In the genomic region with DNA sequence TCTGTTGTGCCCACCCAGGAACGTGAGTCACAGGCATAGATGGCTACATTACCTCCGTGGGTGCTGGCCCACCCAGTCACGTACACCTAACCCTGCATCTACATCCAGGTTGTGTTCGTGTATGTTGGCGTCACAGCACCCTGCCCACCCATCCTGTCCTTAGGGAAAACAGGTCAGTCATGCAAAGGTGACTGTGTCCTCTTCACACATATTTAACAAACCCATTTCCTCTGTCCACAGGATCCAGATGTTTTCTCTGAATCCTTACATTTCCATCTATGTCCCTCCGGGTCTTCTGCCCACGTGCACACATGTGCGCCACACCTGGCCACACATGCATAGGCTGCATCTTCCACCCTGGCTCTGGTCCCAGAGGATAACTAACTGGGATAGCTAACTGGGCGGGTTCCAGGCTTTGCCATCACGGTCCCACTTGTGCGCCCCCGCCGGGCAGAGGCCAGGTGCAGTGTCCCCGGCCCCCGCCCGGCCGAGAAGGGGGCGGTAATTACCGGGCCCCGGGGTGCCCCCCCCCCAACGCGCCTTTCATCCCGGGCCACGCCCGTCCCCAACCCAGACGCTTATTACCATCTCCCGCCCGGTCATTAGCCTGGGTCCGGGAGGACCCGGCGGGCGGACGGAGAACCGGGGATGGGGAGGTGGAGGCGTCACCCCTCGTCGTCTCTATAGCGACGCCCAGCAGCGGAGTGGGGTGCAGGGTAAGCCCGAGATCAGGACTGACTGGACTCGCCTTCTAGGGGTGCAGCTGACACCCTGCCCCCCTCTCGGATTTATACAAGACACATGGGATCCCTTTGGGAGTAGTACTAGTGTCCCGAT, we compare ENCODE assay signal across 7 mouse cellular contexts. TPM values are rescaled to one million over a fixed set of nuclear protein-coding genes. Genes with fewer than 3 reads are reported as not detected.
A peak's percentile ranks its signal among the peaks of the same experiment; 100 is the strongest.
DNase-seq lines count a peak whose midpoint lies in the region; ATAC-seq and TF ChIP-seq lines count a peak whose summit lies in the region.

No protein-coding gene starts in this region.

- H3K9ac ChIP-seq in embryonic facial prominence, embryonic 14.5 days (ENCODE audit: low read depth, low read length): peak overlapping the region; percentile 56
- peak overlapping the region; percentile 60 for H3K9ac ChIP-seq in hindbrain, embryonic 15.5 days
- H3K9ac ChIP-seq in liver, embryonic 12.5 days: peak overlapping the region; percentile 61
- H3K9ac ChIP-seq in stomach, embryonic 15.5 days: peak overlapping the region; percentile 16; the same call in 1 of the 2 replicates

- TF ChIP-seq CTCF in C2C12 (IDR thresholded peaks at IDR 0.05; ENCODE audit: control insufficient read depth, insufficient read depth, insufficient read length) (no peak), E14TG2a.4 (conservative IDR thresholded peaks at IDR 0.05; ENCODE audit: low read length) (no peak)

- no peaks in the 10 kb centered on the region for H3K27me3 ChIP-seq in C2C12 (ENCODE audit: control insufficient read depth, insufficient read depth, insufficient read length)
- no peaks in the 10 kb centered on the region for H3K27me3 ChIP-seq in E14TG2a.4 (ENCODE audit: insufficient read depth, low read length)
- H3K27me3 ChIP-seq in embryonic facial prominence, embryonic 14.5 days (replicated peaks; ENCODE audit: control insufficient read depth, insufficient read depth, low read length): no peaks in the 10 kb centered on the region
- no peaks in the 10 kb centered on the region for H3K27me3 ChIP-seq in hindbrain, embryonic 15.5 days
- H3K27me3 ChIP-seq in liver, embryonic 12.5 days (replicated peaks): 0 out of 2 replicates have a peak, but pooled peaks cover 10% of the 10 kb centered on the region
- no peaks in the 10 kb centered on the region for H3K27me3 ChIP-seq in stomach, embryonic 15.5 days (replicated peaks)

- no peaks in the 10 kb centered on the region for H3K9me3 ChIP-seq in E14TG2a.4 (ENCODE audit: low read length)
- no peaks in the 10 kb centered on the region for H3K9me3 ChIP-seq in embryonic facial prominence, embryonic 14.5 days (ENCODE audit: control insufficient read depth, low read length)
- H3K9me3 ChIP-seq in hindbrain, embryonic 15.5 days: no peaks in the 10 kb centered on the region
- H3K9me3 ChIP-seq in liver, embryonic 12.5 days (replicated peaks): no peaks in the 10 kb centered on the region
- H3K9me3 ChIP-seq in stomach, embryonic 15.5 days: no peaks in the 10 kb centered on the region

- peaks cover 82% of the 10 kb centered on the region for H3K4me1 ChIP-seq in E14TG2a.4 (replicated peaks; ENCODE audit: low read depth, low read length)
- peaks cover 51% of the 10 kb centered on the region for H3K4me1 ChIP-seq in embryonic facial prominence, embryonic 14.5 days (ENCODE audit: control insufficient read depth, insufficient read depth, low read length)
- H3K4me1 ChIP-seq in hindbrain, embryonic 15.5 days (replicated peaks): peaks cover 66% of the 10 kb centered on the region
- peaks cover 83% of the 10 kb centered on the region for H3K4me1 ChIP-seq in liver, embryonic 12.5 days
- H3K4me1 ChIP-seq in stomach, embryonic 15.5 days: peaks cover 74% of the 10 kb centered on the region

- H3K4me2 ChIP-seq in embryonic facial prominence, embryonic 14.5 days (ENCODE audit: low read depth, low read length): peak overlapping the region; percentile 93
- peak overlapping the region; percentile 88 for H3K4me2 ChIP-seq in hindbrain, embryonic 15.5 days
- peak overlapping the region; percentile 90 for H3K4me2 ChIP-seq in liver, embryonic 12.5 days
- H3K4me2 ChIP-seq in stomach, embryonic 15.5 days: peak overlapping the region; percentile 70

- H3K4me3 ChIP-seq in C2C12 (ENCODE audit: insufficient read depth, poor library complexity, severe bottlenecking): peak overlapping the region; percentile 23
- H3K4me3 ChIP-seq in E14TG2a.4 (replicated peaks; ENCODE audit: low read length): peak overlapping the region; percentile 74
- H3K4me3 ChIP-seq in embryonic facial prominence, embryonic 14.5 days (ENCODE audit: low read depth, low read length): peak overlapping the region; percentile 40
- H3K4me3 ChIP-seq in hindbrain, embryonic 15.5 days: peak overlapping the region; percentile 43
- H3K4me3 ChIP-seq in liver, embryonic 12.5 days: peak overlapping the region; percentile 55
- peak overlapping the region; percentile 37 for H3K4me3 ChIP-seq in stomach, embryonic 15.5 days (replicated peaks)

- no peak; the same call in 1 of the 2 replicates for ATAC-seq in embryonic facial prominence, embryonic 14.5 days (ENCODE audit: low read depth)
- ATAC-seq in hindbrain, embryonic 15.5 days (ENCODE audit: low FRiP score, low read depth): peak; percentile 4
- no peak for ATAC-seq in liver, embryonic 12.5 days
- ATAC-seq in stomach, embryonic 15.5 days (ENCODE audit: insufficient read depth, low FRiP score, low read depth): no peak

- peaks cover 6% of the 10 kb centered on the region for H3K79me3 ChIP-seq in C2C12 (ENCODE audit: low read depth)

- peaks cover 10% of the 10 kb centered on the region for H3K79me2 ChIP-seq in C2C12 (ENCODE audit: control insufficient read depth, insufficient read depth)

- peak overlapping the region; percentile 53 for H3ac ChIP-seq in C2C12 (ENCODE audit: control insufficient read depth, insufficient read length, low read depth)

- H3K36me3 ChIP-seq in C2C12 (ENCODE audit: control insufficient read depth, insufficient read depth): peaks cover 3% of the 10 kb centered on the region
- H3K36me3 ChIP-seq in E14TG2a.4 (ENCODE audit: insufficient read depth, low read length): peaks cover 8% of the 10 kb centered on the region
- no peaks in the 10 kb centered on the region; the same call in 1 of the 2 replicates for H3K36me3 ChIP-seq in embryonic facial prominence, embryonic 14.5 days (ENCODE audit: control insufficient read depth, insufficient read depth, low read length)
- no peaks in the 10 kb centered on the region for H3K36me3 ChIP-seq in hindbrain, embryonic 15.5 days
- H3K36me3 ChIP-seq in liver, embryonic 12.5 days: peaks cover 2% of the 10 kb centered on the region; the same call in 1 of the 2 replicates
- H3K36me3 ChIP-seq in stomach, embryonic 15.5 days: no peaks in the 10 kb centered on the region

- WGBS in embryonic facial prominence, embryonic 14.5 days: 8% methylated on average over 38 of the region's 44 CpGs
- 9% methylated on average over 43 of the region's 44 CpGs for WGBS in hindbrain, embryonic 15.5 days
- WGBS in liver, embryonic 12.5 days (ENCODE audit: insufficient replicate concordance): 12% methylated on average over 43 of the region's 44 CpGs
- 10% methylated on average over 44 of the region's 44 CpGs for WGBS in stomach, embryonic 15.5 days

- no peak overlapping the region; the same call in 1 of the 2 replicates for H3K27ac ChIP-seq in embryonic facial prominence, embryonic 14.5 days (replicated peaks; ENCODE audit: low read depth, low read length)
- peak overlapping the region; percentile 88 for H3K27ac ChIP-seq in hindbrain, embryonic 15.5 days (replicated peaks)
- peak overlapping the region; percentile 69 for H3K27ac ChIP-seq in liver, embryonic 12.5 days
- H3K27ac ChIP-seq in stomach, embryonic 15.5 days: peak overlapping the region; percentile 92

- DNase-seq in embryonic facial prominence, embryonic 14.5 days (ENCODE audit: low spot score): no peak
- DNase-seq in layer of hippocampus, postnatal 25 days (ENCODE audit: extremely low spot score in 1 of 2, low spot score in 1 of 2): no peak

TF ChIP-seq in C2C12, 6 proteins besides CTCF, POLR2A, EP300 and RAD21 (continues in another document):
- no peak for TF ChIP-seq USF1 (IDR thresholded peaks at IDR 0.05; ENCODE audit: low read depth)

RNA-seq across cellular contexts. Expression of gene Cirbp, which starts 1.4 kb away (rescaled TPM):
- polyA plus RNA-seq in C2C12 (2012; fragmentation: generic; extraction: Trizol): 30.9 TPM
- polyA plus RNA-seq in embryonic facial prominence, embryonic 14.5 days (2014; fragmentation: Nextera tagmentation; extraction: Ambion mirVana): 59.7 and 88.3 TPM in 2 replicates
- 295 and 319 TPM in 2 replicates for polyA plus RNA-seq in hindbrain, embryonic 15.5 days (2015; fragmentation: Nextera tagmentation; extraction: Ambion mirVana)
- polyA plus RNA-seq in liver, embryonic 12.5 days (2016; fragmentation: Nextera tagmentation; extraction: Ambion mirVana): 22.1 and 27.3 TPM in 2 replicates
- 90.3 and 103 TPM in 2 replicates for polyA plus RNA-seq in stomach, embryonic 15.5 days (2015; fragmentation: Nextera tagmentation; extraction: Ambion mirVana)
- 10 to 100 TPM; 69.5 to 97.5 TPM for total RNA-seq in layer of hippocampus, postnatal 25 days (2021)

RNA-seq across cellular contexts. Expression of gene 1600002K03Rik, which starts 8.4 kb away (rescaled TPM):
- polyA plus RNA-seq in C2C12 (2012; fragmentation: generic; extraction: Trizol): 33.4 TPM
- 11.0 and 13.1 TPM in 2 replicates for polyA plus RNA-seq in embryonic facial prominence, embryonic 14.5 days (2014; fragmentation: Nextera tagmentation; extraction: Ambion mirVana)
- polyA plus RNA-seq in hindbrain, embryonic 15.5 days (2015; fragmentation: Nextera tagmentation; extraction: Ambion mirVana): 10.1 and 12.7 TPM in 2 replicates
- 14.0 and 16.4 TPM in 2 replicates for polyA plus RNA-seq in liver, embryonic 12.5 days (2016; fragmentation: Nextera tagmentation; extraction: Ambion mirVana)
- polyA plus RNA-seq in stomach, embryonic 15.5 days (2015; fragmentation: Nextera tagmentation; extraction: Ambion mirVana): 17.5 and 19.7 TPM in 2 replicates
- 1 to 10 TPM; 5.8 to 6.2 TPM for total RNA-seq in layer of hippocampus, postnatal 25 days (2021)

RNA-seq across cellular contexts. Expression of gene Efna2, which starts 14.9 kb away (rescaled TPM):
- 3.2 TPM for polyA plus RNA-seq in C2C12 (2012; fragmentation: generic; extraction: Trizol)
- polyA plus RNA-seq in embryonic facial prominence, embryonic 14.5 days (2014; fragmentation: Nextera tagmentation; extraction: Ambion mirVana): 20.9 and 23.6 TPM in 2 replicates
- polyA plus RNA-seq in hindbrain, embryonic 15.5 days (2015; fragmentation: Nextera tagmentation; extraction: Ambion mirVana): 29.1 and 33.6 TPM in 2 replicates
- polyA plus RNA-seq in liver, embryonic 12.5 days (2016; fragmentation: Nextera tagmentation; extraction: Ambion mirVana): 3.1 and 3.4 TPM in 2 replicates
- polyA plus RNA-seq in stomach, embryonic 15.5 days (2015; fragmentation: Nextera tagmentation; extraction: Ambion mirVana): 15.7 TPM in 2 replicates
- 10 to 100 TPM; 11.9 to 12.7 TPM for total RNA-seq in layer of hippocampus, postnatal 25 days (2021)

RNA-seq across cellular contexts. Expression of gene Midn, which starts 16.3 kb away (rescaled TPM):
- polyA plus RNA-seq in C2C12 (2012; fragmentation: generic; extraction: Trizol): 77.5 TPM
- 34.2 and 37.0 TPM in 2 replicates for polyA plus RNA-seq in embryonic facial prominence, embryonic 14.5 days (2014; fragmentation: Nextera tagmentation; extraction: Ambion mirVana)
- polyA plus RNA-seq in hindbrain, embryonic 15.5 days (2015; fragmentation: Nextera tagmentation; extraction: Ambion mirVana): 22.6 and 26.0 TPM in 2 replicates
- polyA plus RNA-seq in liver, embryonic 12.5 days (2016; fragmentation: Nextera tagmentation; extraction: Ambion mirVana): 5.7 and 6.3 TPM in 2 replicates
- 16.0 and 19.8 TPM in 2 replicates for polyA plus RNA-seq in stomach, embryonic 15.5 days (2015; fragmentation: Nextera tagmentation; extraction: Ambion mirVana)
- total RNA-seq in layer of hippocampus, postnatal 25 days (2021): 10 to 100 TPM; 61.4 to 82.4 TPM

RNA-seq across cellular contexts. Expression of gene Cbarp, which starts 23.7 kb away (rescaled TPM):
- 12.1 TPM for polyA plus RNA-seq in C2C12 (2012; fragmentation: generic; extraction: Trizol)
- 7.3 and 9.0 TPM in 2 replicates for polyA plus RNA-seq in embryonic facial prominence, embryonic 14.5 days (2014; fragmentation: Nextera tagmentation; extraction: Ambion mirVana)
- polyA plus RNA-seq in hindbrain, embryonic 15.5 days (2015; fragmentation: Nextera tagmentation; extraction: Ambion mirVana): 61.4 and 71.3 TPM in 2 replicates
- 0.94 and 0.96 TPM in 2 replicates for polyA plus RNA-seq in liver, embryonic 12.5 days (2016; fragmentation: Nextera tagmentation; extraction: Ambion mirVana)
- polyA plus RNA-seq in stomach, embryonic 15.5 days (2015; fragmentation: Nextera tagmentation; extraction: Ambion mirVana): 5.1 and 6.7 TPM in 2 replicates
- total RNA-seq in layer of hippocampus, postnatal 25 days (2021): 100 to 1,000 TPM; 399 to 401 TPM

Comparison
In these comparisons a context has a peak if more than half of its experiments do, and no peak if none do; other contexts are left out.
1. H3K4me3 ChIP-seq: peak in every context shown above with its lines; median percentile 74 in E14TG2a.4; 55 in liver, embryonic 12.5 days; 43 in hindbrain, embryonic 15.5 days; 40 in embryonic facial prominence, embryonic 14.5 days; 37 in stomach, embryonic 15.5 days; 23 in C2C12.